ENCODE assay signal across 17 mouse cellular contexts in genomic region chr16:63351511-63352125, GRCm38 (mm10).
DNase-seq lines count a peak whose midpoint lies in the region; ATAC-seq and TF ChIP-seq lines count a peak whose summit lies in the region.
"Had no signal": no experiment of that assay in that cellular context is flagged by ENCODE, and none has a peak within 500 bp of the region (broad histone marks: within the 10 kb centered on the region; RNA-seq: fewer than 3 reads in every experiment).

No protein-coding gene starts in this region.

- H3K9me3 ChIP-seq in forebrain, embryonic 14.5 days (replicated peaks; ENCODE audit: control insufficient read depth, low read length), result no peaks in the 10 kb centered on the region
- H3K9me3 ChIP-seq in midbrain, embryonic 15.5 days, result no peaks in the 10 kb centered on the region
- H3K9me3 ChIP-seq: embryonic facial prominence, embryonic 15.5 days; lung, embryonic 15.5 days had no signal

- no peak for TF ChIP-seq CTCF in brain, embryonic 14.5 days (IDR thresholded peaks at IDR 0.05; ENCODE audit: borderline replicate concordance, extremely low read depth, insufficient read depth, insufficient read length)

- peak; percentile 78 for DNase-seq in brain, embryonic 14.5 days (ENCODE audit: low read depth)
- peak; percentile 11 to 28 for DNase-seq in cerebellum, adult 18-20 months
- peak; percentile 70 for DNase-seq in forebrain, embryonic 14.5 days (ENCODE audit: low spot score)
- DNase-seq in layer of hippocampus, postnatal 36 days, result no peak
- no peak for DNase-seq in kidney, postnatal 4 days
- DNase-seq in adrenal gland, adult 18-20 months (ENCODE audit: low spot score in 2 of 2), result no peak
- DNase-seq: adrenal gland, adult 8-10 months; heart, adult 2 months; heart, postnatal 14 days; kidney, postnatal 36 days; liver; thymus, postnatal 4 days had no signal

- H3K4me2 ChIP-seq in forebrain, embryonic 14.5 days (ENCODE audit: low read length), result no peak overlapping the region
- no peak overlapping the region for H3K4me2 ChIP-seq in midbrain, embryonic 15.5 days
- H3K4me2 ChIP-seq: embryonic facial prominence, embryonic 15.5 days; lung, embryonic 15.5 days had no signal

- 35% methylated on average over 6 of the region's 6 CpGs for WGBS in forebrain, embryonic 14.5 days
- 56% methylated on average over 6 of the region's 6 CpGs for WGBS in midbrain, embryonic 15.5 days

- no peak overlapping the region for H3K27ac ChIP-seq in forebrain, embryonic 14.5 days (ENCODE audit: low read depth, low read length)
- H3K27ac ChIP-seq in midbrain, embryonic 15.5 days, result no peak overlapping the region
- H3K27ac ChIP-seq: heart, adult 2 months; lung, embryonic 15.5 days had no signal

- H3K27me3 ChIP-seq in forebrain, embryonic 14.5 days (replicated peaks; ENCODE audit: control insufficient read depth, insufficient read depth, low read length), result no peaks in the 10 kb centered on the region
- no peaks in the 10 kb centered on the region for H3K27me3 ChIP-seq in midbrain, embryonic 15.5 days (replicated peaks)
- H3K27me3 ChIP-seq: embryonic facial prominence, embryonic 15.5 days; lung, embryonic 15.5 days; megakaryocyte, embryonic 14.5 days had no signal

- peak; percentile 79 for ATAC-seq in forebrain, embryonic 14.5 days
- 0 out of 2 replicates have a peak, but pooled peaks have one; percentile 33 for ATAC-seq in midbrain, embryonic 15.5 days (replicated peaks)
- ATAC-seq: intestine, postnatal 0 days had no signal

- H3K9ac ChIP-seq in forebrain, embryonic 14.5 days (ENCODE audit: low read length), result no peak overlapping the region
- H3K9ac ChIP-seq in midbrain, embryonic 15.5 days, result no peak overlapping the region
- H3K9ac ChIP-seq: embryonic facial prominence, embryonic 15.5 days; lung, embryonic 15.5 days had no signal

- peaks cover 5% of the 10 kb centered on the region for H3K4me1 ChIP-seq in forebrain, embryonic 14.5 days (ENCODE audit: control insufficient read depth, insufficient read depth, low read length)
- 0 out of 2 replicates have a peak, but pooled peaks cover 3% of the 10 kb centered on the region for H3K4me1 ChIP-seq in midbrain, embryonic 15.5 days
- H3K4me1 ChIP-seq: embryonic facial prominence, embryonic 15.5 days; lung, embryonic 15.5 days; megakaryocyte, embryonic 14.5 days had no signal

- H3K36me3 ChIP-seq in forebrain, embryonic 14.5 days (ENCODE audit: control insufficient read depth, insufficient read depth, low read length), result no peaks in the 10 kb centered on the region
- H3K36me3 ChIP-seq in midbrain, embryonic 15.5 days (replicated peaks), result no peaks in the 10 kb centered on the region
- H3K36me3 ChIP-seq: embryonic facial prominence, embryonic 15.5 days; lung, embryonic 15.5 days had no signal

- no peak for TF ChIP-seq POLR2A in brain, embryonic 14.5 days (IDR thresholded peaks at IDR 0.05; ENCODE audit: borderline replicate concordance, extremely low read depth, insufficient read depth, insufficient read length, poor library complexity, severe bottlenecking)

- H3K4me3 ChIP-seq in forebrain, embryonic 14.5 days (ENCODE audit: low read depth, low read length), result no peak overlapping the region
- no peak overlapping the region for H3K4me3 ChIP-seq in midbrain, embryonic 15.5 days
- H3K4me3 ChIP-seq: embryonic facial prominence, embryonic 15.5 days; heart, adult 2 months; lung, embryonic 15.5 days; megakaryocyte, embryonic 14.5 days had no signal

Comparison
In these comparisons a context has a peak if more than half of its experiments do, and no peak if none do; other contexts are left out.
1. DNase-seq: peak in brain, embryonic 14.5 days (single experiment), cerebellum, adult 18-20 months (2 of 2) and forebrain, embryonic 14.5 days (single experiment); none in layer of hippocampus, postnatal 36 days (0 of 2), kidney, postnatal 4 days (0 of 2) and adrenal gland, adult 18-20 months (0 of 2).